Mouse (Mus musculus) WW6 (cell line): ENCODE data around the gene Gm7971.
"Not testable (repeated sequence)": the region's sequence is repeated elsewhere in the genome, so short reads cannot be mapped to it uniquely, and the experiment has no call there.

ENCODE experiments used
- DNase-seq: peaks from one replicate; pipeline ENCODE4 v3.0.0-alpha.2; 2013; ENCODE audit warnings: low read depth, low spot score

Gene Gm7971

GRCm38 (mm10) chr5:95594775-95595174 lies at the start of gene Gm7971:
Gm7971 (minus strand) TSS chr5:95594875.
- DNase-seq, result not testable (repeated sequence)
